Mouse (Mus musculus) left cerebral cortex, postnatal 10 days (tissue): ENCODE measurements around the gene Abhd14b. TPM values are rescaled to one million over a fixed set of nuclear protein-coding genes. Genes with fewer than 3 reads are reported as not detected.

Experiments
- DNase-seq, 2 experiments: peaks; one replicate each; pipeline ENCODE4 v3.0.0; 2021 to 2022; ENCODE audit warnings: low spot score in 2 of 2, mixed read lengths in 1 of 2; ENCODE audit errors: extremely low spot score in 1 of 2
- intact Hi-C: fragments of 180-260 bp; cut with DNase I; formaldehyde crosslinking; loops from one replicate; pipeline ENCODE4 v1.15.1; 2025
- total RNA-seq, 2 experiments: library from RNA; stranded (reverse); gene quantifications; 2 replicates each; pipeline ENCODE4 v1.2.3; 2021

The Abhd14b gene
- total RNA-seq, 2 experiments from 2014 or later = 9.7 to 10.3 TPM

DNA sequence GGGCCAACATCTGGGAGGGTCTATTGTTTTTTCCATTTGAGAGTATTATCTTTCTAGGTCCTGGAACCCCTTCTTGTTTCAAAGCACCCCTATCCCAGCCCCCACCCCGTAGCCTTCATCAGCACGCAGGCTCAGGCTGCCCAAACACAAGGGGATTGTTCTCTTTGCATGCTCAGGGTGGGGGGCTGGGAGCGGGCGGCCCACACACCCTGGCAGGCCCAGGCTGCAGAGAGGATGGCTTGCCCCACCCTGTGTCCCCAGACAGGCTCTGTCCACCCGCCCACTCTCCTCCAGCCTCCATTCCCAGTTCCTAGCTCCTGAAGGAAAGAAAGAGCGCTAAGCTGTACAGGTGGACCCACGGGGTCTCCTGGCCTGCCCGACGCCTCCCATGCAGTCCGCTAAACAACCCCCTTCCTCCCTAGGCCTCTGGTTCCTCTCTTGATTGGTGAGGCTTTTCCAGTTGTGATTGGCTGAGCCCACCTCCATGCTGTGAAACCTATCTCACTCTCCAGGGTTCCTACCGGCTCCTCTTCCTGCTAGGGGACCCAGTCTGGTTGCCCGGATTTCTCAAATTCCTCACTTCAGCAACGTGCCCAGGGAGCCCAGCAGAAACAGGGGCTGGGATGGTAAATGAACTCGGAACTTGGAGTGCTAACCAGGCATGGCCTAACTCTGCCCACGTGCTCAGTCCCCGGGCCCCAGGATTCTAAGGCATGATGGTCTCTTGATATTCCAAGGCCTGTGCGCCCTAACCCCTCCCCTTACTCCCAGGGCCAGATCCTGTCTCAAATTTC, 7.8 kb downstream of the Abhd14b start:
- DNase-seq = no peak
- intact Hi-C loops = no loop called here

DNA sequence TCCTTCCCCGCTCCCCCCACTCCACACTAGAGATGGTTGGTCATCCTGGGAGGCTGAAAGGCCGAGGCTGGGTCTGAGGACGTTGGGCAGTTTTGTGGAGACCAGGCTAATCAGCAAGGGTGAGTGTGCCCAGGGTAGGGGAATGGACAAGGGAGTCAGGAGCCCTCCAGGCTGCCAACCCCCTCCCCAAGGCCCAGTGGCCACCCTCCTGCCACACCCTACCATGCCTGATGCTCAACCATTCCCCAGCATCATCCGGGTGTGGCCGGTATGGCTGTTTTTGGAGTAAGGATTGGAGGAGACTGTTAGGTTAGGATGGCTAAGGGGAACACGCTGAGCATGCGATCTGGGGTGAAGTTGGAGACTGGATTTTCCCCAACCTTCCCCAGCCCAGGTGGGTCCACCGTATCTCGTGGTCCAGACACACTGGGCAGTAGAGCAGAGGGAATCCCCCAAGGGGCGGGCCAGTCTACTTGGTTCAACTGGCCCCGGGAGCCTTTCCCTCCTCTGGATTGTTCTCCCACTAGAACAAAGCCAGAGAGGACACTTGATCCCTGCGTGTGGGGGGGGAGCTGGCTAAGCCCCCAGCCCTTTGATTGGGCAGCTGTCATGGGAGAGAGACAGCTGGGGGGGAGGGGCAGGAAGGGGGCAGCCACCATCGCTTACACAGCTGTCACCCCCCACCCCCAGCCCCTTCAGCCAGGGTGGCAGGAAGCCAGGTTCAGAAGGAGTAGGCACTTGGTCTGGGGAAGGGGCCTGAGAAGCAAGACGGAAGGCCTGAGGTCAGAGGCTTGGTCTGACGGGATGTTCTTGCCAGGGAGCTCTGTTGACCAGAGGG, 9.3 kb downstream of the Abhd14b start:
- peak in 1 of 2 experiments; percentile 69 for DNase-seq
- intact Hi-C loops = no loop called here

DNA sequence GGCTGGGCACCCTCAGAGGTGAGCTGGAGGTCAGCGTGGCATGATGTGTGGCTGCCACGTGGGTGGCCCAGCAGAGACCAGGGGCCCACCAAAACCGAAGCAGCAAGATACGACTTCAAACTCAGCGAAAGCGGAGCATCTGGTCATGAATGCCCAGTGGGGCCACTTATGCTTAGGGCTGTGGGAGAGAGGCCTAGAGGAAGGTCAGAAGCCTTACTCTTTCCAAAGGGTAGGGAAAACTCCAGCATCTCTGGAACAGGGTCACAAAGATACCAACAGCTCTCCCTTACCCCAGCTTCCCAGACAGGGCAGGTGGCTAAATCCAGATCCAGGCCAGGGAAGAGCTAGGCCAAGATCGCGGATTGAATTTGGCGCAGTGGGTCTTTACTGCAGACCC, 9.9 kb downstream of the Abhd14b start:
- intact Hi-C loops = no loop called here
- no peak for DNase-seq

DNA sequence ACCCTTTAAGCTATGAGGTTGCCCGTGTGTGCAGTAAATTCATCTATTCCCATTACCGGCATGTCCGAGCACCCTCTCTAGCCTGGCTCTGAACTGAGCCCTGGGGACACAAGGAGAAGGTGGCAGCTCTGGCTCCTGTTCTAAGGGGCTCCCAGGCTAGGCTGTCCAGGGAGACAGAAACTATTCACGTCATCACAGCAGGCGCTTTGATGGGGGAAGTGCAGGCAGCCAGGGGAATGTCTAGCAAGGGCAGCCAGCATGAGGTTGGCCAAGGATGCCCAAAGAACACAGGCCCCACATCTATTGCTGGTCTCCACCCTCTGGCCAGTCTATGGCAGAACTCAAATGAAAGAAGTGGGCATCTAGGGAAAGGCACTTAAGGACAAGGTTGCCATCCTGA, 10.7 kb downstream of the Abhd14b start:
- intact Hi-C loops = no loop called here
- DNase-seq = no peak

DNA sequence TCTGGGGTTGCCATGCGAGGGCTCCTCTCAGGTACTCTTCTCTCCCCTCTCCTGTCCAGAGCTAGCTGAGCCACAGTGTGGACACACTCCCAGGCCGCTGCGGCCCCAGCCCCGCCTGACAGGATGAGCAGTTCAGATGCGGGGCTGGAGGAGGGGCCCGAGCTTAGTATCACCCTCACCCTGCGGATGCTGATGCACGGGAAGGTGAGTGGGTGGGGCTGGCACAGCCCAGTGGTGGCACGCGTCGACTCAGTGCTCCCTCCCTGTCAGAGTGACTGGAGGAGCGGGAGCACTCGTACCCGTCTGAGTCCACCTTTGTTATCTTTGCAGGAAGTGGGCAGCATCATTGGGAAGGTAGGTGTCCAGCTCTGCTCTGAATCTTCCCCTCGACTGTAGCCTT, 12.7 kb downstream of the Abhd14b start:
- intact Hi-C loops = no loop called here
- DNase-seq = no peak

DNA sequence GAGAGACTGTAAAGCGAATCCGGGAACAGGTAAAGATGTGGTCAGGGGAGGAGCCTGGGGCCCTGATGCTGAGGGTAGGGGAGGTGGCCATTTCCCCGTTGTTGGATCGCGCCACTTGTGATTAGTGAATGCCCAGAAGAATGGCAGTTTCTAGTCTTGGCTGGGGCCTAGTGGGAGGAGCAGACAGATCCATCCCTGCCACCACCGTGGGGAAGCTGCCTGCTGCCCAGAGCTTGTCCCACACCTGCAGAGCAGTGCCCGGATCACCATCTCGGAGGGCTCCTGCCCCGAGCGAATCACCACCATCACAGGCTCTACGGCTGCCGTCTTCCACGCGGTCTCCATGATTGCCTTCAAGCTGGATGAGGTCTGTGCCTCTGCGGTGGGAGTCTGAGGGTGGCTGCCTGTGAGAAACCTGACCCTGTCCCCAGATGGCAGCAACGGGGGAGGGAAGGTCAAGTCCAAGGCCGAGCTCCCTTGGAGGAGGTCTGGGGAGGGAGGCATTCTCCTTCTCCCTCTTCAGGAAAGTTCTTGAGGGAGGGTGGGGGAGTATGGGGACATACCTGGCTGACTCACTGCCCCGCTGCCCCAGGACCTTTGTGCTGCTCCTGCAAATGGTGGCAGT, 13.3 kb downstream of the Abhd14b start:
- DNase-seq = no peak
- intact Hi-C loops = no loop called here

DNA sequence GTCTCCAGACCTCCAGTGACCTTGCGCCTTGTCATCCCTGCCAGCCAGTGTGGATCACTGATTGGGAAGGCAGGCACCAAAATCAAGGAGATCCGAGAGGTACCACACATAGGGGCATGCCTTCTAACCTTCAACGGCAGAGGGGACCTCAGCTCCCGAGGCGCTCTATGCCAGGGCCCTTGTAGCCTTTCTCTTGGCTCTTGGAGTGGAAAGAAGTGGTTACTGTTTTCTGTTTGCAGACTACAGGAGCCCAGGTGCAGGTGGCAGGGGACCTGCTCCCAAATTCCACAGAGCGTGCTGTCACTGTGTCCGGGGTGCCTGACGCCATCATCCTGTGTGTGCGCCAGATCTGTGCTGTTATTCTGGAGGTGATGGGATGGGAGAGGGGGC, 13.8 kb downstream of the Abhd14b start:
- intact Hi-C loops = no loop called here
- DNase-seq = no peak

DNA sequence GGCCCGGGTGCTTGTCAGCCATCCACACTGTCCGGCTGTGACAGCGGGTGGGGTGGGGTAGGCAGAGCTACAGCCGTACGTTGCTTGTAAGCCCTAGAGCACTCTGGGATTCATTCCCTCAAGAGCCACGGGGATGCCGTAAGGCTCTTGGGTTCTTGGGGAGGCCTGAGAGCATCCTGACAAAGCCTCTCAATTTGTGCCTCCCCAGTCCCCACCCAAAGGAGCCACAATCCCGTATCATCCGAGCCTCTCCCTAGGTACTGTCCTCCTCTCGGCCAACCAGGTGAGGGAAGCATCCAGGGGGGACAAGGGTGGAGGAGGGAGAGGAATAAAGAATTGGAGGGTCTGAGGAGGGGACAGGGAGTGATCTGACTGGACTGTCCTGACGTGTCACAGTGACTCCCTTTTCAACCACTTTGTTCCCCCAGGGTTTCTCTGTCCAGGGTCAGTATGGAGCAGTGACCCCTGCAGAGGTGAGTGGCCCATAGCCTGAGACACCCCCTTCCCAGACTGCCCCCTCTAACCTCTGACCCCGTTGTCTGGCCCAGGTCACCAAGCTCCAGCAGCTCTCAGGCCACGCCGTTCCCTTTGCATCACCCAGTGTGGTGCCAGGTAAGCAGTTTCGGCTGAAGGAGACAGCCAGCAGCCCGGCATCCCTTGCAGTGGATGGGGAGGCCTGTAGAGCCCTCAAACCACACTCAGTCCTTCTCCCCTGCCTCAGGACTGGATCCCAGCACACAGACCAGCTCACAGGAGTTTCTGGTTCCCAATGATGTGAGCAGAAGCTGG, 14.6 kb downstream of the Abhd14b start:
- no peak for DNase-seq
- intact Hi-C loops = no loop called here

DNA sequence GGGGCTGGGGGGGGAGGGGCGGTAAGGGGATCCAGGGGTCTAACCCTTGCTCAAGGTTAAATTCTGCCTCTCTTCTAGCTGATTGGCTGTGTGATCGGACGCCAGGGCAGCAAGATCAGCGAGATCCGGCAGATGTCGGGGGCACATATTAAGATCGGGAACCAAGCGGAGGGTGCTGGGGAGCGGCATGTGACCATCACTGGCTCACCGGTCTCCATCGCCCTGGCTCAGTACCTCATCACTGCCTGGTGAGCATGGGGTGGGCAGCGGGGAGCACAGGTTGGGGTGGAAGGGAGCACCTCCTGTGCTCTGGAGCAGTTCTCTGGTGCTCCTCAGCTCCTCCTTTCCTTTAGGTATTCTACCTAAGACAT, 15.2 kb downstream of the Abhd14b start:
- intact Hi-C loops = no loop called here
- DNase-seq = no peak

DNA sequence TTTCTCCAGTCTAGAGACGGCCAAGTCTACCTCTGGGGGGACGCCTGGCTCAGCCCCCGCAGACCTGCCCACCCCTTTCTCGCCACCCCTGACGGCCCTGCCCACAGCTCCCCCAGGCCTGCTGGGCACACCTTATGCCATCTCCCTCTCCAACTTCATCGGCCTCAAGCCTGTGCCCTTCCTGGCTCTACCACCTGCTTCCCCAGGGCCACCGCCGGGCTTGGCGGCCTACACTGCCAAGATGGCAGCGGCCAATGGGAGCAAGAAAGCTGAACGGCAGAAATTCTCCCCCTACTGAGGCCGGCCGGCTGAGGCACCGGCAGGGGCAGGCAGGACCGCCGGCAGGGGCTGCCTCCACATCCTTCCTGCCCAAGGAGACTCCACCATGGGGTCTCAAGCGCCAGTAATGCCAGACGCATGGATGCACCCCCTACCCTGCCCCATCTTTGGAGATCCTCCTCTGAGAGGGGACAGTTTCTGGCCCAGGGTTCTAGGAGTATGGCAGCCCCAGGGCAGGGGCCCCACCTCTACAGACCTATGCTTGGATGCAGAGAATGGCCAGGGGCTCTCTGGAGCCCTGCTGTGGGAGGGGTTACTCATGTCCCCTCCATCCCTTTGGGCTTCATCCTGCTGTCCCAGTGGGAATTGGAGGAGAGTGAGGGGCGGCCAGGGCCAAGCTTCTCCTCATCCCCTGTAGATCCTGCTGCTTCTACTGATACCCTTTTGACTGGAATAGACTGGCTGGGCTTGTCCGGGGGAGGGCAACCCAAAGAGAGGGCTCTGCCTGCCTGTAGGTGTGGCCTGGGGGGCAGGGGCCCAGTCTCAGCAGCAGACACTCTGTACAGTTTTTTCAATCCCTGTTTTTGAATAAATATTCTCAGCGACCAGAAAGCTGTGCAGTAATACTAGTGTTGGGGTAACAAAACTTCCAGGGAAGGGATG, 16.1 kb downstream of the Abhd14b start:
- intact Hi-C loops = no loop called here
- DNase-seq = no peak

DNA sequence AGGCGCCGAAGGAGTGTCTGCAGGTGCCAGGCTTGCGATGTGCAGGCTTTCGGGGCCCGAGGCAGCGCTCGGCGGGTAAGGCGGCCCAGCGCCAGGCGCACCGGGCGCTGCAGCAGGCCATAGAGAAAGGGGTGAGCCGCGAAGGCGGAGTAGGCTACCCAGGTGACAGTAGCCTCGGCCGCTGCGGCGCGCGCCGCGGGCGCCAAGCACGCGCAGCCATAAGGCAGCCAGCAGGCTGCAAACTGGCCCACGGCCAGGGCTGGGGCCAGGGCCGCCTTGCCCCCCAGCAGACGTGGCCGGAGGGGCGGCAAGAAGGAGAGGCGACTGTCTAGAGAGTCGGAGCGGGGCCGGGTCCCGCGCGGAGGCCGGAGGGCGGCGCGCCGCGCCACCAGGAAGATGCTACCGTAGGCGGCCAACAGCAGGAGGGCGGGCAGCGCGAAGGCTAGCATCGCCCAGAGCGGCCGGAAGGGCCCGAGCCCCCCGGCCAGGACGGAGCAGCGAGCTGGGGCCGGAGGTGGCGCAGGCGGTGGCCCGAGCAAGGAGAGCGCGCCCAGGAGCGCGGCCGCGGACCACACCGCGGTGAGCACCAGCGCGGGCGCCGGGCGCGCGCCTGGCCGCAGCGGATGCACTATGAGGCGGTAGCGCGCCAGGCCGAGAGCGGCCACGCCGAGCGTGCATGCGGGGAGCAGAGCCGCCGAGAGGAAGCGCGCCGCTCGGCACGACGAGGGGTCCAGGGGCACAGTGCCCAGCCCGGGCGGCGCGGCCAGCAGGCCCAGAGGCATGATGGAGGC, 17.7 kb downstream of the Abhd14b start:
- DNase-seq = peak; percentile 54 to 89

DNA sequence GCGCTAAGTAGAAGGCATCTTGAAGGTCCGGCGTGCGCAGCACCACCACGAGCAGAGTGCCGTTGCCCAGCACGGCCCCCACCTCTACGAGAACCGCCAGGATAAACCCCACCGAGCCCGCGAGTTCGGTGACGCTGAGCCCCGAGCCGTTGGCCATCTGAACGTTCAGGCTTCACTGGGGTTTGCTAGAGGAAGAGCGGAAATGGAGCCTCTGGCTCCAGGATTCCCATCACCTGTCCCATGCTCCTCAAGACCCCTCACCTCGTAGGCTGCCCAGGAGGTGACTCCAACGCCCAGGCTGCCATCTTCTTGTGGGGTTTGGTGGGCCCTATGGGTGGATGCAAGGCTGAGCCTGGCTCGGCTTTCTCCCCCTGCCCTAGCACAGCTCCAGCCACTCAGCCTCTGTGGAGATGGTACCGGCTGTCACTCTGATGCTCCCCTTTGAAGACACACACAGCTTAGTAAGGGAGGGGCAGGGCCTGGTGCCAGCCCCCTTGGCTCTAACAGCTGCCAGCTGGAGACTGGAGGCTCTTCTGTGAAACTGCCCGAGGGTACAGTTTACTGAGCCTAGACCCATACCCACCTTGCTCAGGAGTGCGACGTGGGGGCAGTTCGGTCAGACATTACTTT, 18.4 kb downstream of the Abhd14b start, which contains the start of gene Gpr62:
TSS of gene Gpr62 (minus strand) at position 368 of the 630 bp plus-strand sequence.
- no peak for DNase-seq
- intact Hi-C loops = no loop called here

More for the DNA sequence above, 17.7 kb downstream of the Abhd14b start:
- intact Hi-C loops = no loop called here

DNA sequence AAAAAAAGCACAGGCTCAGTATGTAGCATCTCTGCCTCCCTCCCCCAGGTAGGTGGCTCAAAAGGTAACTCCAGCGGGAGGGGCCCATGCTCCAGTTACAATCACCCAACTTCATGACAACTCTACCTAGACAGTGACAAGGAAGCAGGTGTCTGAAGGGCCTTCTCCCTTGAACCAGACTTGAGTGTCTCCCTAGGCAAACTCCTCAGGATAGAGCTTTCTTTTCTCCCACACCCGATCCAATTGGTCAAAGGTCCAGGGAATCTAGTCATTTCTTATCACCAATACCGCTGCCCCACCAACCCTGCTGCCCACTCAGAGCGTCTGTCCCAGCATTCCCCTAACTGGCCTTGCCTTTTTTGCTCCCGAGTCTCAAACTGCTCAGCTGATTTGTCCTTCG, 19.5 kb downstream of the Abhd14b start:
- intact Hi-C loops = no loop called here
- no peak for DNase-seq

DNA sequence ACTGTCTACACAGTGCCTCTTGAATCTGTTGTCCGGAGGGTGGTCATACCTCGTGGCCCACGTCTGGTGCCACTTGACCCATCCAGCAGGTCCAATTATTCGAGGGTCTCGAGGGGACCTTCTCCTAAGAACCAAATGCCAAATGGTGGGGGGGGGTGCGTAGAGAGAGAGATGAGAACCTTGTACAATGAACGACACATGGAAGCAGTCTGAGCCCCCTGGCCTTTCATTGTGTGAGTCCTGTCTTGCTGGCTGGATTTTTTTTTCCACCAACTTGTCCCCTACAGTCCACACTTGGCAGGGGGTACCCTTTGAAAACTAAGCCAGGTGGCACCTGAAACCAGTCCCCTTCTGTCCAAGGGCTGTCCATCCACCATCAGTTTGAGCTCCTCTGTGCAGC, 20.5 kb downstream of the Abhd14b start:
- intact Hi-C loops = no loop called here
- DNase-seq = no peak

DNA sequence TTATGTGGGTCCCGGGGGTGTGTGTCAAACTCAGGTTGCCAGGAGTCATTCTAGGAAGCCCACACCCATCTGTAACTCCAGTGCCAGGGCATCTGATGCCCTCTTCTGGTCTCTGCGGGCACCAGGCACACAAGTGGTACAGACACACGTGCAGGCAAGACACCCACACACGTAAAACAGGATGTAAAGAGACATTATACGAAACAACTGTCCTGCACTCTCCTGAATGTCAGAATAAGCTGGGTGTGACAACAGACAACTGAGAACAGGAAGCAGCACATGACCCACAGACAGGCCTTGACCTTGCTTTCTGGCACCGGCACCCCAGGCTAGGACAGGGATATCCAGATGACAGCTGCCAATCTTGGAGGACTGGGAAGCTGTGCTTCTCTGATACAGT, 22.1 kb downstream of the Abhd14b start:
- intact Hi-C loops = no loop called here
- DNase-seq = no peak

DNA sequence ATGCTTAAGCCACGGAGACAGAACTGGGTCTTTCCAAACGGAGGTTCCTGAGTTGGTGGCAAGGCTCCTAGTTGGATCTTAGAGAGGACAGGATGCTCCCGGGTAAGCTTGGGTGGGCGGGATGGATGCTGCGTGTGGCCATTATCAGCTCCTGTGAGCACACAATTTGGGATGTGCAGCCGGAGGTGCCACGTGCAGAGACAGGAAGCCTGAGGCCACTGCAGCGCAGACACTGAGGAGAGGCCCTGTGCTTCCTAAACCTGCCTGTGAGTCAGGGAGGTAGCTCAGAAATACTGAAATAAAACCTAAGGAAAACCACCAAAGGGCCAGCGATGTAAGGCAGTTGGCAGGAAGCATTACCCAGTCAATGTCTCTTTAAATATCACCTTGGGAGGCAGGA, 22.5 kb downstream of the Abhd14b start:
- DNase-seq = peak in 1 of 2 experiments; percentile 13
- intact Hi-C loops = no loop called here
